Mouse (Mus musculus) stomach, embryonic 16.5 days (tissue): Measurements from ENCODE around the gene Gm38392. TPM values are rescaled to one million over a fixed set of nuclear protein-coding genes. Genes with fewer than 3 reads are reported as not detected.

ENCODE experiments used
- microRNA-seq: library from miRNA; unstranded; fragments of <30 nt; microRNA quantifications from one replicate; pipeline ENCODE4, GENCODE M21; 2016
- polyA plus RNA-seq: library from polyadenylated mRNA; unstranded; fragments of >200 nt; fragmentation: Nextera tagmentation; extraction: Ambion mirVana; gene quantifications from 2 replicates; pipeline ENCODE4 v1.2.1, GENCODE M21; 2015

Gene Gm38392
- polyA plus RNA-seq, 1 experiment from 2014 or later: 0.53 TPM

Small RNA genes within 50 kb of the gene (microRNA-seq; reads per million reads assigned to microRNA genes)
- not detected for gene Gm25641
- not detected for gene Mir3093
- gene Mir9-1: not detected

Other genes starting within 250 kb of the Gm38392 start
- 29.7 and 30.1 TPM in 2 replicates for gene Gpatch4, start 244.1 kb downstream of the Gm38392 start, polyA plus RNA-seq
- 166 and 173 TPM in 2 replicates for gene Naxe, start 228.7 kb downstream of the Gm38392 start, polyA plus RNA-seq
- gene Ttc24, start 208.9 kb downstream of the Gm38392 start, polyA plus RNA-seq: not detected in 2 replicates
- gene Iqgap3, start 205.2 kb downstream of the Gm38392 start, polyA plus RNA-seq: 17.1 and 22.0 TPM in 2 replicates
- gene Mef2d, start 144.8 kb downstream of the Gm38392 start, polyA plus RNA-seq: 15.4 and 18.2 TPM in 2 replicates
- 11.7 and 15.0 TPM in 2 replicates for gene Rhbg, start 32.5 kb downstream of the Gm38392 start, polyA plus RNA-seq
- 10.0 and 12.0 TPM in 2 replicates for gene Tsacc, start 9.8 kb upstream of the Gm38392 start, polyA plus RNA-seq
- 424 and 435 TPM in 2 replicates for gene Cct3, start 9.9 kb upstream of the Gm38392 start, polyA plus RNA-seq
- 191 and 207 TPM in 2 replicates for gene Glmp, start 37.8 kb upstream of the Gm38392 start, polyA plus RNA-seq
- 41.3 and 58.9 TPM in 2 replicates for gene Tmem79, start 48.9 kb upstream of the Gm38392 start, polyA plus RNA-seq
- gene Smg5, start 49.0 kb upstream of the Gm38392 start, polyA plus RNA-seq: 40.0 and 42.9 TPM in 2 replicates
- 19.9 and 24.9 TPM in 2 replicates for gene Paqr6, start 77.4 kb upstream of the Gm38392 start, polyA plus RNA-seq
- gene Bglap3, start 85.5 kb upstream of the Gm38392 start, polyA plus RNA-seq: 9.8 and 26.1 TPM in 2 replicates
- 4.4 and 12.2 TPM in 2 replicates for gene Bglap2, start 91.5 kb upstream of the Gm38392 start, polyA plus RNA-seq
- gene Bglap, start 97.3 kb upstream of the Gm38392 start, polyA plus RNA-seq: not detected in 2 replicates
- gene Pmf1, start 123.1 kb upstream of the Gm38392 start, polyA plus RNA-seq: 98.9 and 104 TPM in 2 replicates
- 18.0 and 20.0 TPM in 2 replicates for gene Slc25a44, start 137.9 kb upstream of the Gm38392 start, polyA plus RNA-seq
- gene Sema4a, start 174.0 kb upstream of the Gm38392 start, polyA plus RNA-seq: 33.1 and 38.4 TPM in 2 replicates
- 266 and 298 TPM in 2 replicates for gene Lmna, start 222.7 kb upstream of the Gm38392 start, polyA plus RNA-seq
- 9.9 and 11.4 TPM in 2 replicates for gene Mex3a, start 245.2 kb upstream of the Gm38392 start, polyA plus RNA-seq